Mouse (Mus musculus) intestine, postnatal 0 days (tissue): Measurements from ENCODE around the gene Gm10662. TPM values are rescaled to one million over a fixed set of nuclear protein-coding genes. Genes with fewer than 3 reads are reported as not detected.
"Not testable (repeated sequence)": the region's sequence is repeated elsewhere in the genome, so short reads cannot be mapped to it uniquely, and the experiment has no call there.

Source experiments
- ATAC-seq: fragments of 200-750 bp; cut with Nextera tagmentation; 2 replicates; pipeline ENCODE4 v1.8.0; 2017; ENCODE audit warnings: mild to moderate bottlenecking, moderate TSS enrichment, moderate library complexity
- H3K27ac ChIP-seq: fragments of 300-500 bp; sonication (generic); 2 replicates; pipeline ENCODE4 v1.5.1; 2014; ENCODE audit warnings: mild to moderate bottlenecking, low read depth, low read length, moderate library complexity
- H3K27me3 ChIP-seq: fragments of 300-500 bp; sonication (generic); replicated peaks from 2 replicates; pipeline ENCODE4 v1.6.1; 2014; ENCODE audit warnings: low read length, mixed read lengths; ENCODE audit not compliant: control insufficient read depth, insufficient read depth
- H3K36me3 ChIP-seq: fragments of 300-500 bp; sonication (generic); 2 replicates; pipeline ENCODE4 v1.6.1; 2014; ENCODE audit warnings: mild to moderate bottlenecking, moderate library complexity; ENCODE audit not compliant: control insufficient read depth, insufficient read depth
- H3K4me1 ChIP-seq: fragments of 300-500 bp; sonication (generic); replicated peaks from 2 replicates; pipeline ENCODE4 v1.6.1; 2014; ENCODE audit warnings: antibody characterized with exemption, low read length, mixed read lengths; ENCODE audit not compliant: control insufficient read depth, insufficient read depth
- H3K4me2 ChIP-seq: fragments of 300-500 bp; sonication (generic); replicated peaks from 2 replicates; pipeline ENCODE4 v1.6.1; 2014; ENCODE audit warnings: low read depth, mild to moderate bottlenecking, moderate library complexity
- H3K4me3 ChIP-seq: fragments of 300-500 bp; sonication (generic); 2 replicates; pipeline ENCODE4 v1.5.1; 2014; ENCODE audit warnings: low read depth, low read length
- H3K9ac ChIP-seq: fragments of 300-500 bp; sonication (generic); 2 replicates; pipeline ENCODE4 v1.6.1; 2014; ENCODE audit warnings: mild to moderate bottlenecking, low read depth, low read length
- H3K9me3 ChIP-seq: fragments of 300-500 bp; sonication (generic); 2 replicates; pipeline ENCODE4 v1.6.1; 2016; ENCODE audit warnings: mixed run types; ENCODE audit not compliant: control insufficient read depth
- WGBS: fragments of 180-500 bp; shearing (Covaris S2); extraction: QIAGEN DNeasy Blood & Tissue Kit; methylation state at CpG from one replicate; pipeline ENCODE4 v1.1.7; 2014; 5-methylcytosine and 5-hydroxymethylcytosine counted together
- polyA plus RNA-seq: library from polyadenylated mRNA; unstranded; fragments of >200 nt; fragmentation: Nextera tagmentation; extraction: Ambion mirVana; gene quantifications from 2 replicates; pipeline ENCODE4 v1.2.1, GENCODE M21; 2015

Gm10662 gene
- not detected in 2 replicates for polyA plus RNA-seq

DNA sequence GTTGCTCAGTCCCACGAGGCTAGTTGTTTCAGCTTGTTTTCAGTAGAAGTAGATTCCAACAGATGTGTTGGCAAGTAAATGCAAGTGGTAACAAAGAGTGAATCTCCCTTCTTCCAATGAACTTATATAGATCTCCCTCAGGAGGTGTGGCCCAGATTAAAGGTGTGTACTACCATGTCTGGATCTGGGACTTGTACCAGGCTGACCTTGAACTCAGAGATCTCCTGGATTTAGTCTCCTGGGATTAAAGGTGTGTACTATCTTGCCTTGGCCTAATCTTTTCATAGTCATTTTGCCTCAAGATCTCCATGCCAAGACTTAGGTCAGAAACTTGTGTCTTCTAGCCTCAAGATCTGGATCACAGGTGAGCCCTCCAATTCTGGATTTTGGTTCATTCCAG, at the start of gene Gm10662:
Gm10662 (minus strand) TSS at position 101 of the 400 bp plus-strand sequence.
- not testable (repeated sequence) for ATAC-seq, H3K27me3 ChIP-seq, H3K27ac ChIP-seq, H3K9ac ChIP-seq, H3K4me1 ChIP-seq, H3K4me2 ChIP-seq, H3K9me3 ChIP-seq, H3K36me3 ChIP-seq, H3K4me3 ChIP-seq
- WGBS, result no CpG with 5 or more reads among the region's 1 CpGs

DNA sequence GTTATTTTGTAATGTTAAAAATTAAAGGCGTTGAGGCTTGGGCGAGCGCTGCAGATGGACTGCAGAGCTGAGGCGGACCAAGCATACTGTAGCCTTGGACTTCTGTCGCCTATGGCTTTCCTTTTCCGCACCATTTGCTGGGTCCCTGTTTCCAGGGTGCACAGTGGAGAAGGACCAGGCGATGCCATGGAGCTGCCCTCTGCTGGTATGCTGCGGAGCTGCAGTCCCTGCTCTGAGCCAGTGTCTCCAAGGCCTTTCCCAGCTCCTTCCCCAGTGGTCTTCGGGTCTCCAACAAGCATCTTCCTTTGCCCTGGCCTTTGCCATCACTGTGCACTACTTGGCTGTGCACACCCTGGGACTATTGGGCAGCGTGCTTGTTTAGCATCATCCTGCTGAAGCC, 19.2 kb upstream of the Gm10662 start:
- H3K36me3 ChIP-seq, H3K4me2 ChIP-seq, H3K9ac ChIP-seq, H3K4me3 ChIP-seq, H3K9me3 ChIP-seq, H3K27ac ChIP-seq, ATAC-seq, H3K4me1 ChIP-seq, H3K27me3 ChIP-seq: not testable (repeated sequence)
- WGBS, result 89% methylated on average over 10 of the region's 10 CpGs

Other genes starting within 250 kb of the Gm10662 start
- not detected in 2 replicates for gene Gm4214, start 159.8 kb downstream of the Gm10662 start, polyA plus RNA-seq
- gene Gm4216, start 124.6 kb downstream of the Gm10662 start, polyA plus RNA-seq, result not detected in 2 replicates
- gene Vmn1r163, start 88.9 kb downstream of the Gm10662 start, polyA plus RNA-seq, result not detected in 2 replicates
- not detected in 2 replicates for gene Gm8720, start 77.0 kb downstream of the Gm10662 start, polyA plus RNA-seq
- not detected in 2 replicates for gene Vmn1r165, start 72.9 kb upstream of the Gm10662 start, polyA plus RNA-seq
- not detected in 2 replicates for gene Vmn1r166, start 107.2 kb upstream of the Gm10662 start, polyA plus RNA-seq
- gene Gm6902, start 134.4 kb upstream of the Gm10662 start, polyA plus RNA-seq, result not detected in 2 replicates
- gene Nlrp4e, start 156.7 kb upstream of the Gm10662 start, polyA plus RNA-seq, result not detected in 2 replicates
- gene Nlrp5, start 241.4 kb upstream of the Gm10662 start, polyA plus RNA-seq, result not detected in 2 replicates